Mouse (Mus musculus): ENCODE results near the gene Gm11037. TPM values are rescaled to one million over a fixed set of nuclear protein-coding genes. Genes with fewer than 3 reads are reported as not detected.

Gm11037 gene
- polyA plus RNA-seq, 1 experiment = not detected

- peaks cover 6% of the 10 kb centered on the region for H3K4me1 ChIP-seq (ENCODE audit: control insufficient read depth, insufficient read depth, low read length)
- H3K27me3 ChIP-seq (ENCODE audit: control insufficient read depth, insufficient read depth, low read length, poor library complexity, severe bottlenecking) = no peaks in the 10 kb centered on the region
- H3K4me3 ChIP-seq (ENCODE audit: low read depth, low read length) = no peak overlapping the region
- no peaks in the 10 kb centered on the region for H3K9me3 ChIP-seq (replicated peaks; ENCODE audit: control insufficient read depth, insufficient read depth, low read length, poor library complexity, severe bottlenecking)
- H3K9ac ChIP-seq (ENCODE audit: low read depth, poor library complexity, severe bottlenecking) = no peak overlapping the region
- no peak overlapping the region for H3K27ac ChIP-seq (ENCODE audit: insufficient read depth, low read length)
- H3K36me3 ChIP-seq (ENCODE audit: control insufficient read depth, insufficient read depth, low read length, poor library complexity, severe bottlenecking) = peaks cover 31% of the 10 kb centered on the region
- no peak for TF ChIP-seq POLR2A (IDR thresholded peaks at IDR 0.05; ENCODE audit: insufficient read depth, low read length)
- TF ChIP-seq CTCF (IDR thresholded peaks at IDR 0.05; ENCODE audit: low read depth, low read length) = no peak
- no peak for TF ChIP-seq EP300 (IDR thresholded peaks at IDR 0.05; ENCODE audit: insufficient read depth, low read depth, low read length)
Measured at GRCm38 (mm10) chr2:131148353-131149253, 15.3 kb downstream of the Gm11037 start.

- Histone ChIP-seq H3K9me3 (replicated peaks; ENCODE audit: control insufficient read depth, insufficient read depth, low read length, poor library complexity, severe bottlenecking) (no peaks in the 10 kb centered on the region), H3K4me3 (ENCODE audit: low read depth, low read length) (no peak overlapping the region), H3K36me3 (ENCODE audit: control insufficient read depth, insufficient read depth, low read length, poor library complexity, severe bottlenecking) (peaks cover 31% of the 10 kb centered on the region), H3K27ac (ENCODE audit: insufficient read depth, low read length) (no peak overlapping the region), H3K9ac (ENCODE audit: low read depth, poor library complexity, severe bottlenecking) (no peak overlapping the region), H3K4me1 (ENCODE audit: control insufficient read depth, insufficient read depth, low read length) (peaks cover 6% of the 10 kb centered on the region), H3K27me3 (ENCODE audit: control insufficient read depth, insufficient read depth, low read length, poor library complexity, severe bottlenecking) (no peaks in the 10 kb centered on the region)
- TF ChIP-seq POLR2A (IDR thresholded peaks at IDR 0.05; ENCODE audit: insufficient read depth, low read length) (no peak), EP300 (IDR thresholded peaks at IDR 0.05; ENCODE audit: insufficient read depth, low read depth, low read length) (no peak), CTCF (IDR thresholded peaks at IDR 0.05; ENCODE audit: low read depth, low read length) (no peak)
Measured at GRCm38 (mm10) chr2:131149254-131149578, 15.9 kb downstream of the Gm11037 start.

DNA sequence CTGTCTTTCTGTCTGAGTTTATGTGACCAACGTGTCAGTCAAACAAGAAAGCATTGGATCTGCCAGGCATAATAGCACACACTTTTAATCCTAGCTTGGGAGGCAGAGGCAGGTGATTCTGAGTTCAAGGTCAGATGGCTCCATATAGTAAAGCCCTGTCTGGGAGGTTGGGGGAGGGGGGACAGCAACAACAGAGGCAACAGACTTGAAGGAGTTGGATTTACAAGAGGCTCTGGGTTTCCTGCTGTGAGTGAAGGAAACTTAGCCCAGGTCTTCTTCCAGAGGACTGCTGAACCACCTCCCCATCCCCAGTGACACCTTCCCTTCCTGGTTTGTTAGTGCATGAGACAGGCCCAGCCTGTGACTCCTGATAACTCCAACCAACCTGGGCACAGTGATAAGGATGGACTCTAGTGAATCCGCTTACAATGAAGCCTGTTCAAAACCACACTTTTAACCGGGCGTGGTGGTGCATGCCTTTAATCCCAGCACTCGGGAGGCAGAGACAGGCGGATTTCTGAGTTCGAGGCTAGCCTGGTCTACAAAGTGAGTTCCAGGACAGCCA, 19.0 kb downstream of the Gm11037 start:
- Histone ChIP-seq H3K27me3 (ENCODE audit: control insufficient read depth, insufficient read depth, low read length, poor library complexity, severe bottlenecking) (no peaks in the 10 kb centered on the region), H3K27ac (ENCODE audit: insufficient read depth, low read length) (no peak overlapping the region), H3K36me3 (ENCODE audit: control insufficient read depth, insufficient read depth, low read length, poor library complexity, severe bottlenecking) (peaks cover 25% of the 10 kb centered on the region), H3K4me3 (ENCODE audit: low read depth, low read length) (no peak overlapping the region), H3K9me3 (replicated peaks; ENCODE audit: control insufficient read depth, insufficient read depth, low read length, poor library complexity, severe bottlenecking) (no peaks in the 10 kb centered on the region), H3K4me1 (ENCODE audit: control insufficient read depth, insufficient read depth, low read length) (peaks cover 6% of the 10 kb centered on the region), H3K9ac (ENCODE audit: low read depth, poor library complexity, severe bottlenecking) (no peak overlapping the region)
- no peak for TF ChIP-seq POLR2A (IDR thresholded peaks at IDR 0.05; ENCODE audit: insufficient read depth, low read length)
- no peak for TF ChIP-seq CTCF (IDR thresholded peaks at IDR 0.05; ENCODE audit: low read depth, low read length)
- TF ChIP-seq EP300 (IDR thresholded peaks at IDR 0.05; ENCODE audit: insufficient read depth, low read depth, low read length) = no peak

- TF ChIP-seq CTCF (IDR thresholded peaks at IDR 0.05; ENCODE audit: low read depth, low read length) (no peak), POLR2A (IDR thresholded peaks at IDR 0.05; ENCODE audit: insufficient read depth, low read length) (no peak), EP300 (IDR thresholded peaks at IDR 0.05; ENCODE audit: insufficient read depth, low read depth, low read length) (no peak)
- peaks cover 6% of the 10 kb centered on the region for H3K4me1 ChIP-seq (ENCODE audit: control insufficient read depth, insufficient read depth, low read length)
- no peak overlapping the region for H3K27ac ChIP-seq (ENCODE audit: insufficient read depth, low read length)
- H3K9me3 ChIP-seq (replicated peaks; ENCODE audit: control insufficient read depth, insufficient read depth, low read length, poor library complexity, severe bottlenecking) = no peaks in the 10 kb centered on the region
- H3K27me3 ChIP-seq (ENCODE audit: control insufficient read depth, insufficient read depth, low read length, poor library complexity, severe bottlenecking) = no peaks in the 10 kb centered on the region
- no peak overlapping the region for H3K9ac ChIP-seq (ENCODE audit: low read depth, poor library complexity, severe bottlenecking)
- H3K4me3 ChIP-seq (ENCODE audit: low read depth, low read length) = no peak overlapping the region
- peaks cover 13% of the 10 kb centered on the region for H3K36me3 ChIP-seq (ENCODE audit: control insufficient read depth, insufficient read depth, low read length, poor library complexity, severe bottlenecking)
Measured at GRCm38 (mm10) chr2:131154036-131154435, 20.7 kb downstream of the Gm11037 start.

DNA sequence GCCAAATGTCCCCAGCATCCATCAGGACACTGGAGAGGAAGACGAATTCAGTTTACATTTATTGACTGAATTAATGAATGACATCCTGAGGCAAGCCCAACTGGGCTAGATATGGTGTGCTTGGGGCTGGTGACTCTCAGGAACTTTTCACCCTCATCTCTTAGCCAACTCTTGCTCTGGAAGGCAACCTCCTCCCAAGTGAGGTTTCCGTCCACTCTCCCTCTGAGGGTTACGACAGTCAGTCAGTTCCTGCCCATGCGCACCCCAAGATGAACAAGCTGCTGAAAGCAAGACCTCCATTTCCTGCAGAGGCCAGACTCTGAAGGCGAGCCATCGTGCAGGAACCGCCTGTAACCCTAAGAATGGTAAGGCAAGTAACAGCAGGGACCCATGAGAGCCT, 23.7 kb downstream of the Gm11037 start:
- no peak for TF ChIP-seq POLR2A (IDR thresholded peaks at IDR 0.05; ENCODE audit: insufficient read depth, low read length)
- no peak for TF ChIP-seq EP300 (IDR thresholded peaks at IDR 0.05; ENCODE audit: insufficient read depth, low read depth, low read length)
- TF ChIP-seq CTCF (IDR thresholded peaks at IDR 0.05; ENCODE audit: low read depth, low read length) = no peak
- Histone ChIP-seq H3K9me3 (replicated peaks; ENCODE audit: control insufficient read depth, insufficient read depth, low read length, poor library complexity, severe bottlenecking) (no peaks in the 10 kb centered on the region), H3K4me1 (ENCODE audit: control insufficient read depth, insufficient read depth, low read length) (peaks cover 1% of the 10 kb centered on the region)

GRCm38 (mm10) chr2:131159491-131159910, 26.2 kb downstream of the Gm11037 start:
- no peaks in the 10 kb centered on the region for H3K27me3 ChIP-seq (ENCODE audit: control insufficient read depth, insufficient read depth, low read length, poor library complexity, severe bottlenecking)
- TF ChIP-seq EP300 (IDR thresholded peaks at IDR 0.05; ENCODE audit: insufficient read depth, low read depth, low read length) (no peak), CTCF (IDR thresholded peaks at IDR 0.05; ENCODE audit: low read depth, low read length) (no peak), POLR2A (IDR thresholded peaks at IDR 0.05; ENCODE audit: insufficient read depth, low read length) (no peak)
- no peak overlapping the region for H3K27ac ChIP-seq (ENCODE audit: insufficient read depth, low read length)
- H3K9me3 ChIP-seq (replicated peaks; ENCODE audit: control insufficient read depth, insufficient read depth, low read length, poor library complexity, severe bottlenecking) = no peaks in the 10 kb centered on the region
- no peaks in the 10 kb centered on the region for H3K4me1 ChIP-seq (ENCODE audit: control insufficient read depth, insufficient read depth, low read length)
- peak overlapping the region; percentile 93 for H3K4me3 ChIP-seq (ENCODE audit: low read depth, low read length)
- H3K9ac ChIP-seq (ENCODE audit: low read depth, poor library complexity, severe bottlenecking) = peak overlapping the region; percentile 60
- no peaks in the 10 kb centered on the region for H3K36me3 ChIP-seq (ENCODE audit: control insufficient read depth, insufficient read depth, low read length, poor library complexity, severe bottlenecking)

More for the DNA sequence above, 23.7 kb downstream of the Gm11037 start:
- Histone ChIP-seq H3K27me3 (ENCODE audit: control insufficient read depth, insufficient read depth, low read length, poor library complexity, severe bottlenecking) (no peaks in the 10 kb centered on the region), H3K36me3 (ENCODE audit: control insufficient read depth, insufficient read depth, low read length, poor library complexity, severe bottlenecking) (no peaks in the 10 kb centered on the region; the same call in 1 of the 2 replicates), H3K4me3 (ENCODE audit: low read depth, low read length) (no peak overlapping the region), H3K27ac (ENCODE audit: insufficient read depth, low read length) (no peak overlapping the region), H3K9ac (ENCODE audit: low read depth, poor library complexity, severe bottlenecking) (no peak overlapping the region)
